Mouse (Mus musculus) midbrain, embryonic 14.5 days (tissue): ENCODE results near the gene Hamp. TPM values are rescaled to one million over a fixed set of nuclear protein-coding genes. Genes with fewer than 3 reads are reported as not detected.
A peak's percentile ranks its signal among the peaks of the same experiment; 100 is the strongest.

ENCODE experiments used
- ATAC-seq: fragments of 200-750 bp; cut with Nextera tagmentation; 2 replicates; pipeline ENCODE4 v1.8.0; 2017; ENCODE audit warnings: moderate number of reproducible peaks, moderate library complexity; ENCODE audit not compliant: low FRiP score, low TSS enrichment
- DNase-seq: peaks from one replicate; pipeline ENCODE4 v3.0.0-alpha.2; 2015
- H3K27ac ChIP-seq: fragments of 300-500 bp; sonication (generic); replicated peaks from 2 replicates; pipeline ENCODE4 v1.5.1; 2014; ENCODE audit warnings: mild to moderate bottlenecking, low read depth, low read length, moderate library complexity
- H3K27me3 ChIP-seq: fragments of 300-500 bp; sonication (generic); 2 replicates; pipeline ENCODE4 v1.6.1; 2014; ENCODE audit warnings: low read length, control low read depth, mixed read lengths; ENCODE audit not compliant: control insufficient read depth, insufficient read depth
- H3K36me3 ChIP-seq: fragments of 300-500 bp; sonication (generic); 2 replicates; pipeline ENCODE4 v1.6.1; 2014; ENCODE audit warnings: low read length, control low read depth; ENCODE audit not compliant: control insufficient read depth, insufficient read depth
- H3K4me1 ChIP-seq: fragments of 300-500 bp; sonication (generic); 2 replicates; pipeline ENCODE4 v1.6.1; 2014; ENCODE audit warnings: mild to moderate bottlenecking, antibody characterized with exemption, low read length, control low read depth; ENCODE audit not compliant: control insufficient read depth, insufficient read depth
- H3K4me2 ChIP-seq: fragments of 300-500 bp; sonication (generic); 2 replicates; pipeline ENCODE4 v1.6.1; 2014; ENCODE audit warnings: mild to moderate bottlenecking, low read length, moderate library complexity
- H3K4me3 ChIP-seq: fragments of 300-500 bp; sonication (generic); replicated peaks from 2 replicates; pipeline ENCODE4 v1.5.1; 2014; ENCODE audit warnings: low read depth, low read length
- H3K9ac ChIP-seq: fragments of 300-500 bp; sonication (generic); replicated peaks from 2 replicates; pipeline ENCODE4 v1.6.1; 2014; ENCODE audit warnings: mild to moderate bottlenecking, low read length, moderate library complexity
- H3K9me3 ChIP-seq: fragments of 300-500 bp; sonication (generic); 2 replicates; pipeline ENCODE4 v1.6.1; 2016; ENCODE audit warnings: low read length, control low read depth, mixed read lengths; ENCODE audit not compliant: control insufficient read depth
- WGBS: fragments of 180-500 bp; shearing (Covaris S2); extraction: QIAGEN DNeasy Blood & Tissue Kit; methylation state at CpG from one replicate; pipeline ENCODE4 v1.1.7; 2014; 5-methylcytosine and 5-hydroxymethylcytosine counted together
- polyA plus RNA-seq: library from polyadenylated mRNA; unstranded; fragments of >200 nt; fragmentation: Nextera tagmentation; extraction: Ambion mirVana; gene quantifications from 2 replicates; pipeline ENCODE4 v1.2.1, GENCODE M21; 2014

Gene Hamp
- polyA plus RNA-seq, 1 experiment from 2014 or later: not detected

DNA sequence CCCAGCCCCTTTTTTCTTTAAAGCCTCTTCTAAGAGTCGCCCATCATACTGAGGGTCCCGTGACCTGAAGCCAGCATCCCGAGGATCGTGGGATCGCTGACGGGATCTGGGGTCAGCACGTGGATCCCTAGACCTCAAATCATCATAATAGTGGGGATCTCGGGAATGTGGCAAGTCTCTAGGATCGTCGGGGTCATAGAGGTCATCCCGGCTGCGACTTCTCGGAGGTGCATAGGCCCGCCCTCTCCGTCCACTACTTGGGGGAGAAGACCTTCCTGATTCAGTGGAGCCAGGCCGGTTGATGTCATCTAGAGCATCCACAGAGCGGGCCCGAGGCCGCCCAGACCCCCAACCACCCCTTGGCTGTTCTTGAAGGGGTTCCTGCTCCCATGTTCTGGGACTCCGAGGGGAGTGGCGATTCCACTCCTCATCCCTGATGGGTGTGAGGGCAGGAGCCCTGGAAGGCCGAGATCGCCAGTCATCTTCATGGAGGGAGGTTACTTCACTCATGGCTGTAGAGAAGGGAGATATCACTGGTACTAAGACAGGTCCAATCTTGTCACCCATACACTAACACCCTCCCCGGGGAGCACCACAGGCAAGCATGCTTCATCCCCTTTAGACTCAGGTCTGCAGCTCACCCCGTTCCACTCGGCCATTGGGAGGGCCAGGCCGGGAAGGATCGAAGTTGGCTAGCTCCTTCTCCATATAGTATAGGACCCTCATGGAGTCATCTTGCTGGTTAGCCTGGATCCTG lies 14.5 kb upstream of the Hamp start:
- H3K4me2 ChIP-seq: peak overlapping the region; percentile 81
- H3K4me1 ChIP-seq: peaks cover 18% of the 10 kb centered on the region
- 73% methylated on average over 28 of the region's 28 CpGs for WGBS
- H3K9ac ChIP-seq: peak overlapping the region; percentile 98; the same call in 1 of the 2 replicates
- no peaks in the 10 kb centered on the region for H3K27me3 ChIP-seq
- no peaks in the 10 kb centered on the region for H3K9me3 ChIP-seq
- ATAC-seq: no peak
- H3K27ac ChIP-seq: peak overlapping the region; percentile 99
- peak overlapping the region; percentile 92 for H3K4me3 ChIP-seq
- DNase-seq: no peak
- peaks cover 24% of the 10 kb centered on the region for H3K36me3 ChIP-seq

DNA sequence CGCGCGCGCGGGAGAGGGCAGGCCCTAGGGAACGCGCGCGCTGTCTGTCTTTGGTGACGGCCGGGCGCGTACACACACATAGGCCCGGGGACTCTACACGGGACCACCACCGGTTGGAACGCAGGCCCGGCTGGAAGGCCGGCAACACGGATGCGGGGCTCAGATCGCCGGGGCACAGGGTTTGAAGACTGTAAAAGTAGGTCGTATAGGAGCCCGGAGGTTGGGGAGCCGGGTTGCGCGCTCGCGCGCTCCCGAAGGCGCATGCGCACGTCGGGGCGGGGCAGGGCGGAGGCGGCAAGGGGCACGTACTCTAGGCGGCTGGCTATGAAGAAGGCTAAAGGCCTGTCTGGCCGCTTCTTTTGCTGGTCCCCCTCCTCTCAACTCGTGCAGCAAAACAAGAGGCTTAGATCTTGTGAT lies 13.5 kb upstream of the Hamp start:
- peaks cover 18% of the 10 kb centered on the region for H3K4me1 ChIP-seq
- peak overlapping the region; percentile 99 for H3K27ac ChIP-seq
- peak overlapping the region; percentile 98 for H3K9ac ChIP-seq
- H3K27me3 ChIP-seq: no peaks in the 10 kb centered on the region
- peaks cover 33% of the 10 kb centered on the region for H3K36me3 ChIP-seq
- under 1% methylated on average over 43 of the region's 43 CpGs for WGBS
- H3K4me3 ChIP-seq: peak overlapping the region; percentile 92
- H3K4me2 ChIP-seq: peak overlapping the region; percentile 81
- DNase-seq (peak; percentile 94), ATAC-seq (peak; percentile 71)
- no peaks in the 10 kb centered on the region for H3K9me3 ChIP-seq

DNA sequence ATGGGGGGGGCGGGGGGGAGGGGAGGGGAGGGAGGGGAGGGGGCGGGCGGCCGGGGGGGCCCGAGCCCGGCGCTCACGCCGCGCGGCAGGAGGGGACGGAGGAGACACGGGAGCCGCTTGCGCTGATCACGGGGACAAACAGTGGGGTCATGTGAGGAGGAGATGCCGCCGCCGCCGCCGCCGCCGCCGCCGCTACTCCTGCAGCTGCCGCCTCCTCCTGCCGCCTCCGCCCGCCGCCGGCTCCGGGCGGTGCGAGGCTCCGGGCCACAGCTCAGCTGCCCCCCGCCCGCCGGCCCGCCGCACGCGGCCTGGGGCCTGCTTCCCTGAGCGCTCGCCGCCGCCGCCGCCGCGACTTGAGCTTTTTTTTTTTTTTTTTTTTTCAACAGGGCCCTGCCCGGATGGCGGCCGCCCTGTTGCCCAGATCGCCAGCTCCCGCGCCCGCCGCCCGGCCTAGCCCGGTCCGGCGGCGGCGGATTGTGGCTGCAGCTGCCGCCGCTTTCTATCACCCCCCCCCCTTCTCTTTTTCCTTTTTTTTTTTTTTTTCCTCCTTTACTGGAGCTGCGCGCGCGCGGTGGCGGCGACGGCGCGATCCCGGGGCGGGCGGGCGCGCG lies 13.0 kb upstream of the Hamp start, which contains the start of gene Usf2:
Usf2 (minus strand) TSS at position 48 of the 611 bp plus-strand sequence.
- ATAC-seq: peak; percentile 71

DNA sequence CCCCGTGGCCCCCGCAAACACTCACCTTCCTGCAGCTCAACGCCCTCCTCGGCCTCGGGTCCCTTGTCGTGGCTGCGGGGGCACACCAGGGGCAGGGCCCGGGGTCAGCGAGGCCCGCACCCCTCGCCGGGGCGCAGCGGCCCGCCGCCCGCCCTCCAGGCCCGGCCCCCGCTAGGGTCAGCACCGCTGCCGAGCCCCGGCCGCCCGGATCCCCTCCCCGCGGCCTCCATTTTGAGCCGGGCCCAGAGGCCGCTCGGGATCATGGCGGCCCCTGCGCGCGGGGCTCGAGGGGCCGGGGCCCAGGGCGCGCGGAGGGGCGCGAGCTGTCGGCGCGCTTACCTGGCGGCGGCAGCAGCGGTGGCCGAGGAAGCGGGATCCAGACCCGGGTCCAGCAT lies 12.5 kb upstream of the Hamp start:
- ATAC-seq (peak; percentile 58), DNase-seq (no peak)
- Histone ChIP-seq H3K27ac (peak overlapping the region; percentile 99), H3K27me3 (no peaks in the 10 kb centered on the region), H3K4me1 (peaks cover 18% of the 10 kb centered on the region), H3K36me3 (peaks cover 44% of the 10 kb centered on the region), H3K4me2 (peak overlapping the region; percentile 81), H3K9me3 (no peaks in the 10 kb centered on the region), H3K4me3 (peak overlapping the region; percentile 92), H3K9ac (peak overlapping the region; percentile 98)
- under 1% methylated on average over 44 of the region's 49 CpGs for WGBS

More for the DNA sequence above, 13.0 kb upstream of the Hamp start, which contains the start of gene Usf2:
- DNase-seq: peak; percentile 87
- no peaks in the 10 kb centered on the region for H3K27me3 ChIP-seq
- peak within 1 kb of the TSS; percentile 92 for H3K4me3 ChIP-seq
- H3K9ac ChIP-seq: peak within 1 kb of the TSS; percentile 98
- peaks cover 38% of the 10 kb centered on the region for H3K36me3 ChIP-seq
- peak within 1 kb of the TSS; percentile 99 for H3K27ac ChIP-seq
- peaks cover 18% of the 10 kb centered on the region for H3K4me1 ChIP-seq
- peak within 1 kb of the TSS; percentile 81 for H3K4me2 ChIP-seq
- H3K9me3 ChIP-seq: no peaks in the 10 kb centered on the region
- WGBS: 1% methylated on average over 64 of the region's 82 CpGs

DNA sequence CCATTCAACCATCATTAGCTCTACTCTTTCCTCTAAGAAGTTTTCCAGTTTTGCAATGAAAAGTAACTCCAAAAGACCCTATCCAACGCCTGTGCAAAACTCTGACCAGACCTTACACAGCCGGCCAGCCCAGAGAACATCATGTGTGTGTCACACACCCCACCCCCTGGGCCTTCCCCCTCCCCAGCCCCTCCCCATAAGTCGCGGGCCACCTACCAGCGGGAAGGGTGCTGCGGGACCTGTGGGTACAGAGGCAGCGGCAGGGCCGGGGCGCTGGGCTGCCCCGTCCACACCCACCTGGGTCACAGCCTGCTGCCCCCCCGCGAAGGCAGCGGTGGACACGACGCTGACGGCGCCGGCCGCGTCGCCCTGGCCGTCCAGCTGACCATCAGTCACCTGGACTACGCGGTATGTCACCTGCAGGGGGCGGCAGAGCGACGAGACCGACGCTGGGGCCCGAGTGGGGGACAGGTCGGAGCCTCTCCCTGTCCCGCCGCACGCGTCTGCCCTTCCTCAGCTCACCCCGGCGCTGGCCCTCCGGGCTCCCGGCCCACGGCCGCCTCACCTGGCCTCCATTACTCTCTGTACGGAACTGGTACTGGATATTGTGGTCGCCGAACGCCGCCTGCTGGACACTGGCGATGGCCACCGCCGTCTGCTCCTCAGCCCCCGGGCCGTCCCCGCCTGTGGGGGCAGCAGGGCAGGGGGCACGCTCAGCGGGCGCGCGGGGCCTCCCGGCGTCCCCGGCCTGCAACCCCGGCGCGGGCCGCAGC lies 11.9 kb upstream of the Hamp start:
- under 1% methylated on average over 64 of the region's 64 CpGs for WGBS
- Histone ChIP-seq H3K4me2 (peak overlapping the region; percentile 81), H3K27me3 (no peaks in the 10 kb centered on the region), H3K36me3 (peaks cover 49% of the 10 kb centered on the region), H3K4me1 (peaks cover 18% of the 10 kb centered on the region), H3K27ac (peak overlapping the region; percentile 99), H3K4me3 (peak overlapping the region; percentile 92), H3K9me3 (no peaks in the 10 kb centered on the region), H3K9ac (peak overlapping the region; percentile 98)
- DNase-seq: peak; percentile 90
- peak; percentile 59 for ATAC-seq

DNA sequence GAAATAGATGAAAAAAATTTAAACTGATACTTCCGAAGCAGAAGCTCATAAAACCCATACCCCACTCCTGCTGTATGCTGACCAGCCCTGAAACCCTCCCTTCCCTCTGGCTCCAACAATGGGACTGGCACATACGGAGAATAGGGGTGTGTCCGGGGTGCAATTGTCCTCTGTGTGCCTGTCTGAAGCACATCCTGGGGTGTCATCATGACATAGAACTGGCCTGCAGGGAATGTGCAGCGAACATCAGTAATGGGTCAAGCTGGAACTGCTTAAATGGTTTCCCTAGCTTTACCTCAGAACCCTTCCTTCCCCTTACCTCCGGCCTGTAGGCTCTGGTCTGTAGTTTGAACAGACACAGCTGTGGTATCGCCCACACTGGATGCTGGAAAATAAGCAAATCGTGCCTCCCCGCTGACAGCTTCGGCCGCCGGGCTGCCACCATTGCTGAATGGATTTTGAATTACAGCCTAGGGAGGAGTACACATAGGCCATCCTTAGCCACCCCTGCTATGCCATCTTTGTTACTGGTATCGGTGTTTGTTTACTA lies 11.2 kb upstream of the Hamp start:
- H3K27me3 ChIP-seq: no peaks in the 10 kb centered on the region
- peaks cover 18% of the 10 kb centered on the region for H3K4me1 ChIP-seq
- H3K4me2 ChIP-seq: peak overlapping the region; percentile 81
- ATAC-seq: no peak
- no peaks in the 10 kb centered on the region for H3K9me3 ChIP-seq
- H3K27ac ChIP-seq: no peak overlapping the region
- DNase-seq: no peak
- H3K4me3 ChIP-seq: peak overlapping the region; percentile 92
- 87% methylated on average over 12 of the region's 12 CpGs for WGBS
- H3K9ac ChIP-seq: peak overlapping the region; percentile 98
- H3K36me3 ChIP-seq: peaks cover 57% of the 10 kb centered on the region

DNA sequence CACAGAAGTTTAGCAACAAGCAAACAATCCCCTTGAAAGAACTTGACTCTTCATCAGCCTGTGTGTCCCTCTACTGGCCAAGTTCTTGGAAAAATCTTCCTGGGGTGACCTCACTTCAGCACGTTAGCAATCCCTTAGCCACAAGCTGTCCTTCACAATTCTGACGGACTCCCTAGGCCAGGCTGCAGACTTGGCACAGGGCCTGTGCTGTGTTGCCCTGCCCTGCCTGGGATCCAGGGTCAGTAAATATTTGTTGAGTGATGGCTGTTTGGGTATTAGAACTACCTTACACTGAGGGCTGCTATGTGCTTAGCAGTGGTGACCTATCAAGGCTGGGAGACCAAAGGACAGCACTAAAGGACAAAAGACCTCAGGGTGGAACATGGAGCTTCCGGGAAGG lies 10.2 kb upstream of the Hamp start:
- H3K9me3 ChIP-seq: no peaks in the 10 kb centered on the region
- H3K4me1 ChIP-seq: peaks cover 18% of the 10 kb centered on the region
- ATAC-seq: no peak
- WGBS: 82% methylated on average over 3 of the region's 3 CpGs
- H3K36me3 ChIP-seq: peaks cover 62% of the 10 kb centered on the region
- no peak overlapping the region for H3K27ac ChIP-seq
- no peak for DNase-seq
- no peak overlapping the region for H3K4me3 ChIP-seq
- H3K4me2 ChIP-seq: no peak overlapping the region
- no peaks in the 10 kb centered on the region for H3K27me3 ChIP-seq
- no peak overlapping the region for H3K9ac ChIP-seq

DNA sequence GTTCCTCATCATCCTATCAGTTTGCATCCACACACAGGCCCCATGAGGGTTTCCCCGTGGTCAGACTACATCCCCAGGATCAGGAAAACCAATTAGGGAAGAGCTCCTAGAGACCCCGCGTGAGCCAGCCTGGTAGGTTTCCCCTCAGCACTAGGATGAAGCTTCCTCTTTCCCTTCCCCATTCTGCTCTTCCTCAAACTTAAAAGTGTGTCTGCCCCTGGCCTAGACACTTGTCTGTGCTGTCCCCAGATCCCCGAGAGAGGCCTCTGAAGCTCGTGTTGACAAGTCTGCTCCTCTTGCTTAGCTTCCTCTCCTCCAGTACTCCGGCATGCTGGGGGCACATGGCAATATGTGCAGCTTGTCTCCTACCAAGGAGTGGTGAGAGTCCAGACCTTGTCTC lies 9.6 kb upstream of the Hamp start:
- no peaks in the 10 kb centered on the region for H3K27me3 ChIP-seq
- 93% methylated on average over 6 of the region's 6 CpGs for WGBS

More for the DNA sequence above, 9.6 kb upstream of the Hamp start:
- Histone ChIP-seq H3K36me3 (peaks cover 66% of the 10 kb centered on the region), H3K27ac (no peak overlapping the region), H3K4me3 (no peak overlapping the region), H3K4me2 (no peak overlapping the region), H3K9ac (no peak overlapping the region), H3K9me3 (no peaks in the 10 kb centered on the region), H3K4me1 (peaks cover 16% of the 10 kb centered on the region)
- ATAC-seq (no peak), DNase-seq (no peak)
